Mouse (Mus musculus) left cerebral cortex, adult 6 months (tissue): Measurements from ENCODE around the gene Enpp3. TPM values are rescaled to one million over a fixed set of nuclear protein-coding genes. Genes with fewer than 3 reads are reported as not detected.

Experiments
- long read RNA-seq, 2 experiments: library from polyadenylated mRNA; unstranded; transcript quantifications; one replicate each; pipeline ENCODE4 v2.0.0; 2019 to 2020
- polyA plus RNA-seq: library from polyadenylated mRNA; unstranded; fragments of <200 nt; fragmentation: Nextera tagmentation; gene quantifications from 2 replicates; pipeline ENCODE4 v1.2.3, GENCODE M21; 2021

Gene Enpp3
- polyA plus RNA-seq: 0.28 and 0.59 TPM in 2 replicates
- long read RNA-seq, experiment 1, partial matches to known transcripts: 0 of 1 reads
- long read RNA-seq, experiment 1, other reads (novel, unspliced or antisense): 1 of 1 reads
- long read RNA-seq, experiment 2: 0 reads

GRCm38 (mm10) chr10:24842676-24843075 lies at the start of gene Enpp3:
TSS of gene Enpp3 (minus strand) at chr10:24842823.

GRCm38 (mm10) chr10:24869760-24870290 lies 27.2 kb upstream of the Enpp3 start, which contains the start of gene Med23:
TSS of gene Med23 (plus strand) at chr10:24869986.

Other genes with a start within 250 kb of the Enpp3 start
- gene Ccn2, start 247.4 kb downstream of the Enpp3 start, polyA plus RNA-seq: 3.8 and 7.1 TPM in 2 replicates
- 2.8 and 4.6 TPM in 2 replicates for gene Enpp1, start 130.7 kb downstream of the Enpp3 start, polyA plus RNA-seq
- gene Med23, start 27.2 kb upstream of the Enpp3 start, polyA plus RNA-seq: 10.9 and 23.0 TPM in 2 replicates
- 0.11 TPM in 1 of 2 replicates, not detected in the other for gene Arg1, start 84.7 kb upstream of the Enpp3 start, polyA plus RNA-seq